Mouse (Mus musculus): ENCODE results near the gene D630039A03Rik. TPM values are rescaled to one million over a fixed set of nuclear protein-coding genes. Genes with fewer than 3 reads are reported as not detected.

D630039A03Rik gene
- polyA plus RNA-seq, 1 experiment from 2014 or later, result 2.2 TPM

DNA sequence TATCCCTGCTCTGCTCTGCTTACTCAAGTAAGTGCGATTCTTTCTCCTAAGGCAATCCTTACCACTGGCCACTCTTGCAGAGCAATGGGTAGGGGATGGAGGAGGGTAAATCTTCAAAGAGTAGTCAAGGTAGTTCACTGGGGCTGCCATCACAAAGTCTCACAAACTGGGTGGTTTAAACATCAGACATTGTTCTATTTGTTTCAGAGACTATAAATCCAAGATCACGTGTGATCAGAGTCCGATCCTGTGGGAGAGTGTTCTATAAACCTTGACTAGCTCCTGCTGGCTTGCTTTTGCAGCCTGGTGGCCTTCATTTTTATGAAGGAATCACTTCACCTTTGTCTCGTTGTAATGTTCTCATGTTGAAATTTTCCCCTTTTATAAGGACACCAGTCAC, 614 bp upstream of the D630039A03Rik start:
- H3K27me3 ChIP-seq (ENCODE audit: insufficient read depth, low read length), result no peaks in the 10 kb centered on the region
- H3K9ac ChIP-seq, result no peak overlapping the region
- peak overlapping the region; percentile 25; the same call in 1 of the 2 replicates for H3K27ac ChIP-seq (ENCODE audit: low read depth)
- peak overlapping the region; percentile 55; the same call in 1 of the 2 replicates for H3K4me2 ChIP-seq
- ATAC-seq (ENCODE audit: insufficient read depth) (no peak), DNase-seq (no peak)
- H3K4me3 ChIP-seq (ENCODE audit: low read depth, low read length), result no peak overlapping the region
- WGBS, result 61% methylated on average over 4 of the region's 4 CpGs
- H3K9me3 ChIP-seq (ENCODE audit: low read depth, low read length), result no peaks in the 10 kb centered on the region; the same call in 1 of the 2 replicates
- no peaks in the 10 kb centered on the region for H3K36me3 ChIP-seq (ENCODE audit: insufficient read depth)
- no peaks in the 10 kb centered on the region for H3K4me1 ChIP-seq (ENCODE audit: insufficient read depth)
- no peak for TF ChIP-seq CTCF (IDR thresholded peaks at IDR 0.05; ENCODE audit: low read depth)

DNA sequence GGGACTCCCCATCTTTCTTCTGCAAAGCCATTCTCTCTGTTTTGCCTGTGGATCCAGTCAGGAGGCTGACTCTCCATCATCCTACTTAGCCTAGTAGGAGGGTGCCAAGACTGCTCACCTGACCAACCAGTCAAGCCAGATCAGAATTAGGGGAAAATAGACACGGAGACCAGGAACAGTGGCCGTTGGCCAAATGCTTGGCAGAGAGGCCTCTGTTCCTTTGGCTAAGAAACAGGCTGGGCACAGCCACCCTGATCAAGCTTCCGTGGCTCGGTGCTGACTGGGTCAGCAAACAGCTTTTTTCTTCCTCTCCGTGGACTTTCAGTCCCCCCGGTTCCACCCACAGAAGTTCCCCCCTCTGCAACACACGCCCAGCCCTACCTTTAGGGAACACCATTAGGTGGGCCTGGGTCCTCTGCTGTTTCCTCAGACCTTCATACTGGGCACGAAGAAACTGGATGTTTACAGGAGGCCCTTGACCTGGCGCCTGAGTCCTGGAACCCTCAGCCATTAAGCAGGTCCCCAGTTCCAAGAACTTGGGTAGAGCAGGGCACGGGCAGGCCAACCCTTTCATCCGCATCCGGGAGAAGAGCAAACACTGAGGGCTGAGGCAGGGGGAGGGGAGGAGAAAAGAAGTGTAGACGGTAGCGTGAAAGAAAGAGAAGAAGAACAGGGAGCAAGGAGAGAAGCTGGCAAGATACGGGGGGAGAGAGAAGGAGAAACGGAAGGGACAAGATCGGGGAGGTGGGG, 706 bp downstream of the D630039A03Rik start:
- WGBS, result 28% methylated on average over 17 of the region's 17 CpGs
- DNase-seq, result peak; percentile 37

DNA sequence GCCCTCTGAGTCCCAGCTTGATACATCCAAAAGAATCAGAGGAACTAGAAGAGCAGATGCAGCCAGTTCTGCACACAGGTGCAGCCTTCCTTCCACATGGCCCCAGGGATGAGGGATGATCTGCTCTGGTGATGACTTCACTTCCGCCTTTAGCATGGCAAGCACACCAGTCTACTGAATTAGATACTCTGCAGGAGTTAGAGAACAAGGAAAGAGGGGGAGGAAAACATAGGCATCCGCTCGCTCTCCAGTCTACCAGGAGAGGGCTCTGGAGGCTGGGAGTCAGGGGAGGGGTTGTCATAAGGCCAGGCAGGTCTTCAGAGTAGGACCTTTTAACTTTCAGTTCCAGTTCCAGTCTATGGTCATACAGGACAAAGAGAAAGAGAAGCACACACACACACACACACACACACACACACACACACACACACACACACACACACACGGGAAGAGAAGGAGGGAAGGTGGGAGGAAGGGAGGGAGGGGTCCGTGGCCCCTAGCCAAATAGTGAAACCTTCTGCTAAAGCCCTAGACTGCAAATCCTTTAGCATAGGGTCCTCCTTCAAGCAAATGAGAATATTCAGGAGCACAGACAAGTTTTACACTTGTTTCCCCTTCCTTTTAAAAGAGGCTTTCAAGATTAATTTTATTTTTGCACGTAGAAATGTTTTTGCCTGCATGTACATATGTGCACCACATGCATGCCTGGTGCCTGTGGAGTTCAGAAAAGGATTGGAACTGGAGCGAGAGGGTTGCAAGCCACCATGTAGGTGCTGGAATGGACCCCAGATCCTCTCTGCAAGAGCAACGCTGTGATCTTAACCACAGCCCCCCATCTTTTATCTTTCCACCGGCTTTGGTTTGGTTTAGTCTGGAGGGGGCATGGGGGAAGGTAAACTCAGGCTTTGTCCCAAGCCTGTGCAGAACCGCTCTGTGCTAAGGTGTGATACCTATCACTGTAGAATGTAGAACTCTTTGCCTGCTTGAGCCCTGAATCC, 1.6 kb downstream of the D630039A03Rik start:
- Histone ChIP-seq H3K27me3 (ENCODE audit: insufficient read depth, low read length) (no peaks in the 10 kb centered on the region), H3K4me1 (ENCODE audit: insufficient read depth) (no peaks in the 10 kb centered on the region), H3K9me3 (ENCODE audit: low read depth, low read length) (no peaks in the 10 kb centered on the region; the same call in 1 of the 2 replicates), H3K36me3 (ENCODE audit: insufficient read depth) (no peaks in the 10 kb centered on the region), H3K27ac (ENCODE audit: low read depth) (peak overlapping the region; percentile 25), H3K4me3 (ENCODE audit: low read depth, low read length) (peak overlapping the region; percentile 27), H3K4me2 (peak overlapping the region; percentile 55), H3K9ac (no peak overlapping the region)
- ATAC-seq (ENCODE audit: insufficient read depth) (0 out of 2 replicates have a peak, but pooled peaks have one; percentile 26), DNase-seq (peak; percentile 23)
- TF ChIP-seq CTCF (IDR thresholded peaks at IDR 0.05; ENCODE audit: low read depth), result peak; percentile 41
- WGBS, result 58% methylated on average over 10 of the region's 10 CpGs

More for the DNA sequence above, 706 bp downstream of the D630039A03Rik start:
- Histone ChIP-seq H3K36me3 (ENCODE audit: insufficient read depth) (no peaks in the 10 kb centered on the region), H3K4me1 (ENCODE audit: insufficient read depth) (no peaks in the 10 kb centered on the region), H3K9me3 (ENCODE audit: low read depth, low read length) (no peaks in the 10 kb centered on the region; the same call in 1 of the 2 replicates), H3K4me3 (ENCODE audit: low read depth, low read length) (peak overlapping the region; percentile 27), H3K27me3 (ENCODE audit: insufficient read depth, low read length) (no peaks in the 10 kb centered on the region), H3K4me2 (peak overlapping the region; percentile 55), H3K27ac (ENCODE audit: low read depth) (peak overlapping the region; percentile 25), H3K9ac (peak overlapping the region; percentile 4; the same call in 1 of the 2 replicates)
- ATAC-seq (ENCODE audit: insufficient read depth), result peak; percentile 50; the same call in 1 of the 2 replicates
- TF ChIP-seq CTCF (IDR thresholded peaks at IDR 0.05; ENCODE audit: low read depth), result no peak

DNA sequence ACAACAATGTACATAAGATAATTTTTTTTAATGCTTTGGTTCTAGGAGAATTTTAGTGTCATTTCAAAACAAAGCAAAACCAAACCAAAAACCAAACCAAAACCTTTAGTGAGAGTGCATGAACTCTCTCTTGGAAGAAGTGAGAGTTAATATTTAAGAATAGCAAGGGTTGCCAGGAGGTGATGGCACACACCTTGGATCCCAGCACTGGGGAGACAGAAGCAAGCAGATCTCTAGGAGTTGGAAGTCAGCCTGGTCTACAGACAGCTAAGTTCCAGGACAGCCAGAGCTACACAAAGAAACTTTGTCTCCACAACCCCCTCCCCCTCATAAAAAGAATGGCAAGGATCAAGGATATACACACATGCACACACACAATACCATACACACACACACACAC, 3.1 kb downstream of the D630039A03Rik start:
- Histone ChIP-seq H3K9me3 (ENCODE audit: low read depth, low read length) (no peaks in the 10 kb centered on the region; the same call in 1 of the 2 replicates), H3K36me3 (ENCODE audit: insufficient read depth) (no peaks in the 10 kb centered on the region), H3K4me2 (no peak overlapping the region), H3K4me3 (ENCODE audit: low read depth, low read length) (no peak overlapping the region), H3K4me1 (ENCODE audit: insufficient read depth) (no peaks in the 10 kb centered on the region), H3K27me3 (ENCODE audit: insufficient read depth, low read length) (no peaks in the 10 kb centered on the region), H3K9ac (no peak overlapping the region), H3K27ac (ENCODE audit: low read depth) (no peak overlapping the region)
- ATAC-seq (ENCODE audit: insufficient read depth), result no peak
- TF ChIP-seq CTCF (IDR thresholded peaks at IDR 0.05; ENCODE audit: low read depth), result no peak
- DNase-seq, result no peak

DNA sequence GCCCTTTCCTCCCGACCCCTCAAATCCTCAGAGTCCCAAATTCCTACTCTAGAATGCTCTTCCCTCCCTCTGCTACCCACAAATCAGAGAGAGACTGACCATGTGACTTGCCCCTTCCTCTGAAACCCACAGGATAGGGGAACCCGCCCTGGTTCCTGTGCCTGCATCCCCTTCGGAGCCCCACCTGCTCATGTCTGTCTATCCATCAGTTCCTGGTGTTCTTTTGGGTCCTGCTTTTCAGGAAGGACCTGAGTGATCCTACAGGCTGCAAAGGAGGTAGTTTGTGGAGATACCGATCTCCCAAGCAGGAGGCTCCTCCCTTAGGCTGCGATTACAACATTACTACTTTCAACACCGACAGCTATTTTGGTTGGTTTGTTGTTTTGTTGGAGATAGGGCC, 7.2 kb downstream of the D630039A03Rik start:
- ATAC-seq (ENCODE audit: insufficient read depth) (no peak), DNase-seq (no peak)
- Histone ChIP-seq H3K4me2 (no peak overlapping the region), H3K9me3 (ENCODE audit: low read depth, low read length) (no peaks in the 10 kb centered on the region; the same call in 1 of the 2 replicates), H3K4me1 (ENCODE audit: insufficient read depth) (no peaks in the 10 kb centered on the region), H3K27me3 (ENCODE audit: insufficient read depth, low read length) (no peaks in the 10 kb centered on the region), H3K4me3 (ENCODE audit: low read depth, low read length) (no peak overlapping the region), H3K36me3 (ENCODE audit: insufficient read depth) (no peaks in the 10 kb centered on the region), H3K9ac (no peak overlapping the region), H3K27ac (ENCODE audit: low read depth) (no peak overlapping the region)
- no peak for TF ChIP-seq CTCF (IDR thresholded peaks at IDR 0.05; ENCODE audit: low read depth)
- WGBS, result 59% methylated on average over 6 of the region's 6 CpGs

DNA sequence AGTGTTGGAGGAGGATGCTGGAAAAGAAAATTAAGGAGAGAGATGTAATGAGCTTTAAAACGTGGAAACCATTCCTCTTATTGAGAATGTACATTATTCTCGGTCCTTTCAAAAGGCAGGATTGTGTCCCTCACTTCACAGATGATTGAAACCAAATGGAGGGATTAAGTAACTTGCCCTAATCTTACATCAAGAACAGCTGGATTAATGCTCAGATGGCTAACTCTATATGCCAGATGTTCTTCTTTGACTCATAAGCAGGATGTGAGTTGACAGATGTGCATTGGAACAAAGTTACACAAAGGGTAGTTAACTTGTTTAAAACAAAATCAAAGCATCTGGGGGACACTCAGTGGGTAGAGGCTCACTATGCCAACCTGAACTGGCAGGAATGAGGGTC, 9.4 kb downstream of the D630039A03Rik start:
- H3K4me1 ChIP-seq (ENCODE audit: insufficient read depth), result no peaks in the 10 kb centered on the region
- no peaks in the 10 kb centered on the region for H3K27me3 ChIP-seq (ENCODE audit: insufficient read depth, low read length)
- no peak overlapping the region for H3K4me3 ChIP-seq (ENCODE audit: low read depth, low read length)
- no peak overlapping the region for H3K4me2 ChIP-seq
- H3K9ac ChIP-seq, result no peak overlapping the region
- no peak for DNase-seq
- no peak overlapping the region for H3K27ac ChIP-seq (ENCODE audit: low read depth)
- no peaks in the 10 kb centered on the region for H3K9me3 ChIP-seq (ENCODE audit: low read depth, low read length)
- no peak for ATAC-seq (ENCODE audit: insufficient read depth)
- no peak for TF ChIP-seq CTCF (IDR thresholded peaks at IDR 0.05; ENCODE audit: low read depth)
- WGBS, result 31% methylated on average over 2 of the region's 2 CpGs
- H3K36me3 ChIP-seq (ENCODE audit: insufficient read depth), result no peaks in the 10 kb centered on the region
